Mouse (Mus musculus): ENCODE data around the gene Shc1.
A peak's percentile ranks its signal among the peaks of the same experiment; 100 is the strongest.

Gene Shc1

GRCm38 (mm10) chr3:89449541-89449940 lies 31.3 kb downstream of the Shc1 start:
- DNase-seq (ENCODE audit: low read depth, low spot score): no peak

GRCm38 (mm10) chr3:89451916-89452315 lies 33.7 kb downstream of the Shc1 start:
- DNase-seq (ENCODE audit: low read depth, low spot score): no peak

- DNase-seq (ENCODE audit: low read depth, low spot score): no peak
Measured at GRCm38 (mm10) chr3:89454401-89455177, 36.3 kb downstream of the Shc1 start, which contains the start of gene Pmvk. Pmvk (plus strand) TSS chr3:89454541.

GRCm38 (mm10) chr3:89455786-89456285 lies 37.6 kb downstream of the Shc1 start:
- DNase-seq (ENCODE audit: low read depth, low spot score): no peak

GRCm38 (mm10) chr3:89456726-89457665 lies 38.8 kb downstream of the Shc1 start:
- no peak for DNase-seq (ENCODE audit: low read depth, low spot score)

- no peak for DNase-seq (ENCODE audit: low read depth, low spot score)
Measured at GRCm38 (mm10) chr3:89458372-89458964, 40.2 kb downstream of the Shc1 start.

- DNase-seq (ENCODE audit: low read depth, low spot score): peak; percentile 87
Measured at GRCm38 (mm10) chr3:89458965-89459807, 40.9 kb downstream of the Shc1 start.

GRCm38 (mm10) chr3:89468268-89468667 lies 50.0 kb downstream of the Shc1 start:
- DNase-seq (ENCODE audit: low read depth, low spot score): no peak

GRCm38 (mm10) chr3:89472280-89472679 lies 54.0 kb downstream of the Shc1 start:
- no peak for DNase-seq (ENCODE audit: low read depth, low spot score)

- DNase-seq (ENCODE audit: low read depth, low spot score): no peak
Measured at GRCm38 (mm10) chr3:89473838-89474237, 55.6 kb downstream of the Shc1 start.

- no peak for DNase-seq (ENCODE audit: low read depth, low spot score)
Measured at GRCm38 (mm10) chr3:89479055-89479454, 60.8 kb downstream of the Shc1 start.

Measured in retina, adult 2 months (tissue).